Mouse (Mus musculus) CH12.LX (cell line): ENCODE results near the gene Shld1. TPM values are rescaled to one million over a fixed set of nuclear protein-coding genes. Genes with fewer than 3 reads are reported as not detected.

Experiments used
- DNase-seq: peaks from one replicate; pipeline ENCODE4 v3.0.0-alpha.2; 2013; ENCODE audit errors: extremely low read depth
- H3K27ac ChIP-seq: 2 replicates; pipeline ENCODE4 v1.5.1; 2012; ENCODE audit warnings: low read depth, mild to moderate bottlenecking, control low read depth, moderate library complexity; ENCODE audit not compliant: insufficient read depth
- H3K27me3 ChIP-seq: replicated peaks from 2 replicates; pipeline ENCODE3; 2012; ENCODE audit warnings: inconsistent platforms
- H3K36me3 ChIP-seq, 2 experiments: replicated peaks in 1 of 2; 2 replicates each; pipeline versions ENCODE3 to v1.6.1; 2012; ENCODE audit warnings: inconsistent platforms in 1 of 2, low read length in 1 of 2, mild to moderate bottlenecking in 1 of 2, mixed read lengths in 1 of 2, moderate library complexity in 1 of 2; ENCODE audit not compliant: control insufficient read depth in 1 of 2, insufficient read depth in 1 of 2
- H3K4me1 ChIP-seq, 2 experiments: 2 replicates each; pipeline ENCODE4 v1.6.1; 2012; ENCODE audit warnings: inconsistent platforms in 1 of 2, moderate library complexity in 1 of 2; ENCODE audit not compliant: insufficient read depth in 2 of 2, control insufficient read depth in 1 of 2
- H3K4me2 ChIP-seq: 2 replicates; pipeline ENCODE4 v1.6.1; 2012; ENCODE audit warnings: low read depth, mild to moderate bottlenecking, control low read depth; ENCODE audit not compliant: poor library complexity, insufficient read depth, severe bottlenecking
- H3K4me3 ChIP-seq, 3 experiments: fragments of 150-350 bp in 1 of 3; sonication (generic) in 1 of 3; replicated peaks in 1 of 3; 2 replicates each; pipeline versions ENCODE3 to v1.5.1; 2011 to 2012; ENCODE audit warnings: low read depth in 2 of 3, low read length in 2 of 3, mild to moderate bottlenecking in 2 of 3, moderate library complexity in 2 of 3, control low read depth in 1 of 3, improper control_type of control experiment in 1 of 3, inconsistent platforms in 1 of 3, mixed read lengths in 1 of 3; ENCODE audit not compliant: poor library complexity in 1 of 3
- H3K79me2 ChIP-seq: replicated peaks from 2 replicates; pipeline ENCODE4 v1.6.1; 2012; ENCODE audit warnings: mild to moderate bottlenecking, moderate library complexity; ENCODE audit not compliant: control insufficient read depth, poor library complexity, insufficient read depth, severe bottlenecking; ENCODE audit errors: extremely low read depth
- H3K9ac ChIP-seq: 2 replicates; pipeline ENCODE4 v1.6.1; 2012; ENCODE audit warnings: low read depth, mild to moderate bottlenecking, control low read depth, moderate library complexity; ENCODE audit not compliant: insufficient read depth
- H3K9me3 ChIP-seq: replicated peaks from 2 replicates; pipeline ENCODE3; 2012; ENCODE audit warnings: low read length, inconsistent platforms, mixed read lengths
- BHLHE40 ChIP-seq: IDR thresholded peaks from 2 replicates; pipeline ENCODE4 v1.6.1; 2011; ENCODE audit warnings: mild to moderate bottlenecking, low read depth, low read length, improper control_type of control experiment
- CHD1 ChIP-seq: IDR thresholded peaks from 2 replicates; pipeline ENCODE4 v1.6.1; 2012; ENCODE audit warnings: low read depth, low read length, improper control_type of control experiment, inconsistent platforms
- GABPA ChIP-seq: IDR thresholded peaks from 2 replicates; pipeline ENCODE4 v1.6.1; 2012; ENCODE audit warnings: low read depth, low read length, improper control_type of control experiment, inconsistent platforms; ENCODE audit not compliant: insufficient replicate concordance
- HCFC1 ChIP-seq: IDR thresholded peaks from 2 replicates; pipeline ENCODE4 v1.6.1; 2012; ENCODE audit warnings: low read depth, mild to moderate bottlenecking, inconsistent platforms, low read length, improper control_type of control experiment
- JUN ChIP-seq: IDR thresholded peaks from 2 replicates; pipeline ENCODE4 v1.6.1; 2011; ENCODE audit warnings: low read depth, mild to moderate bottlenecking, low read length, improper control_type of control experiment, moderate library complexity; ENCODE audit not compliant: insufficient read depth
- MAFK ChIP-seq: IDR thresholded peaks from 2 replicates; pipeline ENCODE4 v1.6.1; 2011; ENCODE audit warnings: low read length, improper control_type of control experiment; ENCODE audit not compliant: insufficient replicate concordance
- MAX ChIP-seq: IDR thresholded peaks from 2 replicates; pipeline ENCODE4 v1.6.1; 2011; ENCODE audit warnings: low read length, improper control_type of control experiment
- MAZ ChIP-seq: IDR thresholded peaks from 2 replicates; pipeline ENCODE4 v1.6.1; 2012; ENCODE audit warnings: low read depth, mild to moderate bottlenecking, inconsistent platforms, low read length, improper control_type of control experiment, moderate library complexity
- MYC ChIP-seq: IDR thresholded peaks from 2 replicates; pipeline ENCODE4 v1.6.1; 2011; ENCODE audit warnings: low read depth, mild to moderate bottlenecking, improper control_type of control experiment, low read length
- NELFE ChIP-seq: IDR thresholded peaks from 2 replicates; pipeline ENCODE4 v1.6.1; 2011; ENCODE audit warnings: low read depth, low read length, improper control_type of control experiment
- PAX5 ChIP-seq: IDR thresholded peaks from 2 replicates; pipeline ENCODE4 v1.6.1; 2012; ENCODE audit warnings: low read length, inconsistent platforms, mixed read lengths
- POLR2AphosphoS2 ChIP-seq: IDR thresholded peaks from 2 replicates; pipeline ENCODE4 v1.6.1; 2011; ENCODE audit warnings: low read depth, low read length, improper control_type of control experiment
- RCOR1 ChIP-seq: conservative IDR thresholded peaks from 2 replicates; pipeline ENCODE4 v1.6.1; 2012; ENCODE audit warnings: low read depth, mild to moderate bottlenecking, inconsistent platforms, low read length, improper control_type of control experiment
- SIN3A ChIP-seq: IDR thresholded peaks from 2 replicates; pipeline ENCODE4 v1.6.1; 2012; ENCODE audit warnings: low read length, improper control_type of control experiment, inconsistent platforms
- SMC3 ChIP-seq: IDR thresholded peaks from 2 replicates; pipeline ENCODE4 v1.6.1; 2011; ENCODE audit warnings: low read depth, low read length, improper control_type of control experiment
- TBP ChIP-seq: conservative IDR thresholded peaks from 2 replicates; pipeline ENCODE4 v1.6.1; 2011; ENCODE audit warnings: low read depth, low read length, improper control_type of control experiment
- TCF12 ChIP-seq: IDR thresholded peaks from 2 replicates; pipeline ENCODE4 v1.6.1; 2014; ENCODE audit warnings: low read depth, mild to moderate bottlenecking, inconsistent platforms, low read length, improper control_type of control experiment
- USF2 ChIP-seq: conservative IDR thresholded peaks from 2 replicates; pipeline ENCODE4 v1.6.1; 2011; ENCODE audit warnings: low read depth, low read length, improper control_type of control experiment
- dilution Hi-C: fragments of 300-500 bp; cut with MboI; formaldehyde crosslinking; loops from 2 replicates; pipeline ENCODE4 v1.14.3; 2020; ENCODE audit warnings: low sequenced_read_pairs; ENCODE audit not compliant: extremely low pct_unique_long_range_greater_than_20kb, extremely low pct_ligation_motif_present
- in situ Hi-C: fragments of 300-500 bp; cut with MboI; formaldehyde crosslinking; loops from 3 replicates; pipeline ENCODE4 v1.14.3; 2019; ENCODE audit warnings: low sequenced_read_pairs, low pct_ligation_motif_present, low pct_unique_long_range_greater_than_20kb, mixed read lengths
- polyA plus RNA-seq: library from polyadenylated mRNA; unstranded; fragments of >175 nt; gene quantifications from 2 replicates; pipeline ENCODE4 v1.2.1, GENCODE M21; 2012; ENCODE audit warnings: low read depth; ENCODE audit not compliant: insufficient read length
- total RNA-seq, 2 experiments: library from RNA; depleted of rRNA; stranded (reverse); fragments of 300-350 nt in 1 of 2; fragments of >200 nt in 1 of 2; gene quantifications; 2 replicates each; pipeline ENCODE4 v1.2.3; 2012 to 2014

Gene Shld1
- total and polyA plus RNA-seq, 3 experiments = 5.7 to 12.6 (median 9.3) TPM

GRCm38 (mm10) chr2:132732940-132733339 lies 46.2 kb downstream of the Shld1 start:
- no peak overlapping the region for H3K9ac ChIP-seq
- TF ChIP-seq SMC3 = no peak
- TF ChIP-seq HCFC1 = no peak
- TF ChIP-seq SIN3A = no peak
- TF ChIP-seq JUN = no peak
- no peak for TF ChIP-seq GABPA
- TF ChIP-seq TCF12 = no peak
- TF ChIP-seq MAX = no peak
- no peak for TF ChIP-seq BHLHE40
- TF ChIP-seq TBP = no peak
- no peak for TF ChIP-seq RCOR1
- no peak for TF ChIP-seq CHD1
- H3K9me3 ChIP-seq = peaks cover 3% of the 10 kb centered on the region
- H3K27ac ChIP-seq = no peak overlapping the region
- no peaks in the 10 kb centered on the region for H3K36me3 ChIP-seq
- dilution Hi-C loops = no loop called here
- H3K79me2 ChIP-seq = no peaks in the 10 kb centered on the region
- H3K27me3 ChIP-seq = no peaks in the 10 kb centered on the region
- no peak overlapping the region for H3K4me2 ChIP-seq
- in situ Hi-C loops = no loop called here
- no peak overlapping the region for H3K4me3 ChIP-seq
- H3K4me1 ChIP-seq = no peaks in the 10 kb centered on the region
- DNase-seq = no peak

- TF ChIP-seq MAFK (no peak), MAZ (no peak), USF2 (no peak), MYC (no peak), PAX5 (no peak), CHD1 (no peak), POLR2AphosphoS2 (no peak), GABPA (no peak), NELFE (no peak)
- no peak for DNase-seq
- Histone ChIP-seq H3K27ac (no peak overlapping the region), H3K4me3 (no peak overlapping the region), H3K4me2 (no peak overlapping the region), H3K9me3 (peaks cover 3% of the 10 kb centered on the region), H3K27me3 (no peaks in the 10 kb centered on the region), H3K36me3 (no peaks in the 10 kb centered on the region), H3K79me2 (no peaks in the 10 kb centered on the region), H3K9ac (no peak overlapping the region), H3K4me1 (no peaks in the 10 kb centered on the region)
- dilution Hi-C loops = no loop called here
- in situ Hi-C loops = no loop called here
Measured at GRCm38 (mm10) chr2:132733603-132734573, 47.2 kb downstream of the Shld1 start.
